Mouse (Mus musculus) cortical plate, adult 2 months (tissue): Measurements from ENCODE around the gene B3gnt2. TPM values are rescaled to one million over a fixed set of nuclear protein-coding genes. Genes with fewer than 3 reads are reported as not detected.
"Not testable (repeated sequence)": the region's sequence is repeated elsewhere in the genome, so short reads cannot be mapped to it uniquely, and the experiment has no call there.

Experiments
- H3K27ac ChIP-seq: fragments of 200-500 bp; 2 replicates; pipeline ENCODE4 v1.5.1; 2012; ENCODE audit warnings: low read length, control low read depth, inconsistent platforms; ENCODE audit not compliant: insufficient read depth
- H3K4me1 ChIP-seq: fragments of 200-500 bp; 2 replicates; pipeline ENCODE4 v1.6.1; 2011; ENCODE audit warnings: low read length; ENCODE audit not compliant: control insufficient read depth, insufficient read depth
- H3K4me3 ChIP-seq: fragments of 200-500 bp; 2 replicates; pipeline ENCODE4 v1.5.1; 2011; ENCODE audit warnings: mild to moderate bottlenecking, low read length, control low read depth; ENCODE audit not compliant: insufficient read depth
- CTCF ChIP-seq: fragments of 200-500 bp; IDR thresholded peaks from 2 replicates; pipeline ENCODE4 v1.5.1; 2011; ENCODE audit warnings: mild to moderate bottlenecking, control low read depth, low read length; ENCODE audit not compliant: insufficient read depth; ENCODE audit errors: extremely low read depth
- POLR2A ChIP-seq: fragments of 200-500 bp; IDR thresholded peaks from 2 replicates; pipeline ENCODE4 v1.6.1; 2011; ENCODE audit warnings: mild to moderate bottlenecking, low read length, control low read depth; ENCODE audit not compliant: insufficient read depth; ENCODE audit errors: extremely low read depth
- polyA plus RNA-seq: library from polyadenylated mRNA; depleted of rRNA; stranded (reverse); fragments of >200 nt; gene quantifications from 2 replicates; pipeline ENCODE4 v1.2.3, GENCODE M21; 2012

The B3gnt2 gene
- polyA plus RNA-seq, 1 experiment: 11.2 TPM

GRCm38 (mm10) chr11:22741436-22741835, 119.3 kb downstream of the B3gnt2 start:
- TF ChIP-seq POLR2A (no peak), CTCF (no peak)
- no peak overlapping the region for H3K27ac ChIP-seq
- no peaks in the 10 kb centered on the region for H3K4me1 ChIP-seq
- H3K4me3 ChIP-seq: no peak overlapping the region

GRCm38 (mm10) chr11:22739497-22740288, 121.1 kb downstream of the B3gnt2 start:
- TF ChIP-seq POLR2A: no peak
- TF ChIP-seq CTCF: no peak
- no peaks in the 10 kb centered on the region for H3K4me1 ChIP-seq
- no peak overlapping the region for H3K27ac ChIP-seq

GRCm38 (mm10) chr11:22736521-22737225, 124.1 kb downstream of the B3gnt2 start:
- no peaks in the 10 kb centered on the region for H3K4me1 ChIP-seq
- TF ChIP-seq POLR2A (no peak), CTCF (no peak)
- no peak overlapping the region for H3K4me3 ChIP-seq
- H3K27ac ChIP-seq: no peak overlapping the region

More at GRCm38 (mm10) chr11:22739497-22740288, 121.1 kb downstream of the B3gnt2 start:
- H3K4me3 ChIP-seq: no peak overlapping the region

GRCm38 (mm10) chr11:22735128-22735527, 125.6 kb downstream of the B3gnt2 start:
- not testable (repeated sequence) for H3K27ac ChIP-seq, H3K4me1 ChIP-seq, H3K4me3 ChIP-seq

GRCm38 (mm10) chr11:22733936-22734335, 126.8 kb downstream of the B3gnt2 start:
- no peak for TF ChIP-seq POLR2A
- no peak for TF ChIP-seq CTCF
- H3K4me1 ChIP-seq: no peaks in the 10 kb centered on the region
- no peak overlapping the region for H3K4me3 ChIP-seq
- no peak overlapping the region for H3K27ac ChIP-seq

GRCm38 (mm10) chr11:22732907-22733306, 127.9 kb downstream of the B3gnt2 start:
- Histone ChIP-seq H3K4me1 (no peaks in the 10 kb centered on the region), H3K4me3 (no peak overlapping the region), H3K27ac (no peak overlapping the region)
- TF ChIP-seq CTCF (no peak), POLR2A (no peak)

GRCm38 (mm10) chr11:22723096-22723495, 137.7 kb downstream of the B3gnt2 start:
- Histone ChIP-seq H3K27ac (no peak overlapping the region), H3K4me3 (no peak overlapping the region), H3K4me1 (peaks cover 6% of the 10 kb centered on the region)
- no peak for TF ChIP-seq CTCF
- no peak for TF ChIP-seq POLR2A

- TF ChIP-seq POLR2A (no peak), CTCF (no peak)
- H3K4me3 ChIP-seq: no peak overlapping the region
- peak overlapping the region; percentile 35; the same call in 1 of the 2 replicates for H3K27ac ChIP-seq
- peaks cover 6% of the 10 kb centered on the region for H3K4me1 ChIP-seq
These were observed 140.7 kb downstream of the B3gnt2 start for GRCm38 (mm10) chr11:22720096-22720495.

- TF ChIP-seq CTCF: no peak
- no peak for TF ChIP-seq POLR2A
- H3K4me3 ChIP-seq: no peak overlapping the region
- H3K27ac ChIP-seq: peak overlapping the region; percentile 69; the same call in 1 of the 2 replicates
- H3K4me1 ChIP-seq: peaks cover 6% of the 10 kb centered on the region
These were observed 141.2 kb downstream of the B3gnt2 start for GRCm38 (mm10) chr11:22719570-22719969.

GRCm38 (mm10) chr11:22718036-22718435, 142.7 kb downstream of the B3gnt2 start:
- Histone ChIP-seq H3K4me3 (no peak overlapping the region), H3K4me1 (peaks cover 6% of the 10 kb centered on the region), H3K27ac (no peak overlapping the region)
- TF ChIP-seq POLR2A (no peak), CTCF (no peak)
